Mouse (Mus musculus) liver, embryonic 14.5 days (tissue): Measurements from ENCODE around the gene Rabep2. TPM values are rescaled to one million over a fixed set of nuclear protein-coding genes. Genes with fewer than 3 reads are reported as not detected.
A peak's percentile ranks its signal among the peaks of the same experiment; 100 is the strongest.

Source experiments
- ATAC-seq: fragments of 200-750 bp; cut with Nextera tagmentation; 2 replicates; pipeline ENCODE4 v1.8.0; 2017; ENCODE audit warnings: moderate number of reproducible peaks, mild to moderate bottlenecking, moderate library complexity; ENCODE audit not compliant: insufficient read depth
- DNase-seq, 3 experiments: peaks; one replicate each; pipeline ENCODE4 v3.0.0-alpha.2; 2012 to 2013; ENCODE audit warnings: low read depth in 3 of 3, low spot score in 3 of 3
- H3K27ac ChIP-seq: fragments of 300-500 bp; sonication (generic); 2 replicates; pipeline ENCODE4 v1.5.1; 2014; ENCODE audit warnings: moderate library complexity, mild to moderate bottlenecking, control low read depth, inconsistent platforms
- H3K27me3 ChIP-seq: fragments of 300-500 bp; sonication (generic); 2 replicates; pipeline ENCODE4 v1.6.1; 2014; ENCODE audit warnings: mild to moderate bottlenecking, low read length, moderate library complexity; ENCODE audit not compliant: control insufficient read depth, insufficient read depth
- H3K36me3 ChIP-seq: fragments of 300-500 bp; sonication (generic); replicated peaks from 2 replicates; pipeline ENCODE4 v1.6.1; 2014; ENCODE audit warnings: low read depth; ENCODE audit not compliant: control insufficient read depth, insufficient read depth
- H3K4me1 ChIP-seq, 2 experiments: fragments of 200-500 bp in 1 of 2; fragments of 300-500 bp in 1 of 2; sonication (generic) in 1 of 2; replicated peaks; 2 replicates each; pipeline ENCODE4 v1.6.1; 2012 to 2014; ENCODE audit warnings: antibody characterized with exemption in 1 of 2, inconsistent platforms in 1 of 2, low read length in 1 of 2; ENCODE audit not compliant: control insufficient read depth in 2 of 2, insufficient read depth in 2 of 2
- H3K4me2 ChIP-seq: fragments of 300-500 bp; sonication (generic); 2 replicates; pipeline ENCODE4 v1.6.1; 2014; ENCODE audit warnings: low read depth, mild to moderate bottlenecking, control low read depth, moderate library complexity
- H3K4me3 ChIP-seq, 2 experiments: fragments of 200-500 bp in 1 of 2; fragments of 300-500 bp in 1 of 2; sonication (generic) in 1 of 2; 2 replicates each; pipeline ENCODE4 v1.5.1; 2012 to 2014; ENCODE audit warnings: low read depth in 2 of 2, low read length in 2 of 2, mild to moderate bottlenecking in 2 of 2, control low read depth in 1 of 2, inconsistent platforms in 1 of 2, moderate library complexity in 1 of 2; ENCODE audit not compliant: insufficient read depth in 1 of 2
- H3K9ac ChIP-seq: fragments of 300-500 bp; sonication (generic); replicated peaks from 2 replicates; pipeline ENCODE4 v1.6.1; 2014; ENCODE audit warnings: mild to moderate bottlenecking, control low read depth, moderate library complexity
- H3K9me3 ChIP-seq: fragments of 300-500 bp; sonication (generic); 2 replicates; pipeline ENCODE4 v1.6.1; 2016; ENCODE audit warnings: low read length, mixed read lengths; ENCODE audit not compliant: control insufficient read depth
- CTCF ChIP-seq: IDR thresholded peaks from 2 replicates; pipeline ENCODE4 v1.5.1; 2016; ENCODE audit warnings: antibody characterized with exemption, low read depth, control low read depth
- EP300 ChIP-seq: IDR thresholded peaks from 2 replicates; pipeline ENCODE4 v1.6.1; 2016; ENCODE audit warnings: antibody characterized with exemption, low read depth
- WGBS: fragments of 180-500 bp; shearing (Covaris S2); extraction: QIAGEN DNeasy Blood & Tissue Kit; methylation state at CpG from one replicate; pipeline ENCODE4 v1.1.7; 2014; ENCODE audit not compliant: insufficient replicate concordance; 5-methylcytosine and 5-hydroxymethylcytosine counted together
- polyA plus RNA-seq, 2 experiments: library from polyadenylated mRNA; depleted of rRNA in 1 of 2; stranded (reverse) in 1 of 2; unstranded in 1 of 2; fragments of >200 nt; fragmentation: Nextera tagmentation in 1 of 2; extraction: Ambion mirVana in 1 of 2; gene quantifications; 2 replicates each; pipeline versions ENCODE4 v1.2.1 to v1.2.3; 2012 to 2014

Rabep2 gene
- polyA plus RNA-seq, 2 experiments: 4.4 to 4.6 TPM

- Histone ChIP-seq H3K4me3 (peak overlapping the region; percentile 88 to 100; a peak in 3 of 4 replicates), H3K27me3 (no peaks in the 10 kb centered on the region), H3K27ac (no peak overlapping the region), H3K4me2 (peak overlapping the region; percentile 92), H3K9me3 (no peaks in the 10 kb centered on the region), H3K4me1 (peaks cover 4 to 15% of the 10 kb centered on the region in 2 experiments), H3K36me3 (no peaks in the 10 kb centered on the region; the same call in 1 of the 2 replicates), H3K9ac (no peak overlapping the region)
- DNase-seq (no peak), ATAC-seq (no peak)
- no peak for TF ChIP-seq CTCF
- no peak for TF ChIP-seq EP300
- 79% methylated on average over 9 of the region's 9 CpGs for WGBS
These were observed 45.0 kb downstream of the Rabep2 start for GRCm38 (mm10) chr7:126473470-126474086.

- ATAC-seq: peak; percentile 17; the same call in 1 of the 2 replicates
- 1% methylated on average over 27 of the region's 27 CpGs for WGBS
- no peak for DNase-seq
- Histone ChIP-seq H3K4me3 (peak overlapping the region; percentile 88 to 100), H3K27ac (peak overlapping the region; percentile 41), H3K4me1 (peaks cover 4 to 15% of the 10 kb centered on the region in 2 experiments), H3K9ac (peak overlapping the region; percentile 94), H3K27me3 (no peaks in the 10 kb centered on the region), H3K9me3 (no peaks in the 10 kb centered on the region), H3K4me2 (peak overlapping the region; percentile 92), H3K36me3 (no peaks in the 10 kb centered on the region; the same call in 1 of the 2 replicates)
- no peak for TF ChIP-seq EP300
- no peak for TF ChIP-seq CTCF
These were observed 46.0 kb downstream of the Rabep2 start for GRCm38 (mm10) chr7:126474486-126474955.

GRCm38 (mm10) chr7:126474993-126475581 lies 46.5 kb downstream of the Rabep2 start, which contains the start of gene Sh2b1:
Sh2b1 (minus strand) TSS chr7:126475424.
- H3K4me2 ChIP-seq: peak within 1 kb of the TSS; percentile 92
- 0 out of 2 replicates have a peak, but pooled peaks have one; percentile 6 for TF ChIP-seq EP300
- peak; percentile 60 for TF ChIP-seq CTCF
- no peaks in the 10 kb centered on the region for H3K27me3 ChIP-seq
- peak within 1 kb of the TSS; percentile 88 to 100 for H3K4me3 ChIP-seq
- H3K4me1 ChIP-seq: peaks cover 4 to 13% of the 10 kb centered on the region in 2 experiments
- under 1% methylated on average over 53 of the region's 53 CpGs for WGBS
- H3K27ac ChIP-seq: peak within 1 kb of the TSS; percentile 41
- H3K36me3 ChIP-seq: no peaks in the 10 kb centered on the region; the same call in 1 of the 2 replicates
- H3K9me3 ChIP-seq: no peaks in the 10 kb centered on the region
- H3K9ac ChIP-seq: peak within 1 kb of the TSS; percentile 94
- ATAC-seq (peak; percentile 90), DNase-seq (peak; percentile 75 to 82 (median 75))

GRCm38 (mm10) chr7:126481699-126482098 lies 53.1 kb downstream of the Rabep2 start:
- Histone ChIP-seq H3K9me3 (no peaks in the 10 kb centered on the region), H3K4me2 (peak overlapping the region; percentile 72), H3K4me3 (no peak overlapping the region), H3K27ac (no peak overlapping the region), H3K27me3 (no peaks in the 10 kb centered on the region), H3K36me3 (no peaks in the 10 kb centered on the region), H3K9ac (no peak overlapping the region), H3K4me1 (peaks cover 5 to 8% of the 10 kb centered on the region in 2 experiments; a peak in 3 of 4 replicates)
- DNase-seq (no peak), ATAC-seq (no peak)
- TF ChIP-seq EP300: no peak
- TF ChIP-seq CTCF: peak; percentile 74
- WGBS: 17% methylated on average over 5 of the region's 5 CpGs

- H3K4me1 ChIP-seq: peaks cover 5 to 8% of the 10 kb centered on the region in 2 experiments; a peak in 3 of 4 replicates
- no peak overlapping the region for H3K9ac ChIP-seq
- DNase-seq (peak; percentile 67 to 70 (median 68)), ATAC-seq (peak; percentile 76)
- under 1% methylated on average over 23 of the region's 23 CpGs for WGBS
- H3K9me3 ChIP-seq: no peaks in the 10 kb centered on the region
- H3K27me3 ChIP-seq: no peaks in the 10 kb centered on the region
- TF ChIP-seq CTCF (peak; percentile 33; the same call in 1 of the 2 replicates), EP300 (no peak)
- no peaks in the 10 kb centered on the region for H3K36me3 ChIP-seq
- no peak overlapping the region; the same call in 1 of the 2 replicates for H3K27ac ChIP-seq
- H3K4me2 ChIP-seq: peak overlapping the region; percentile 72
- H3K4me3 ChIP-seq: peak overlapping the region; percentile 15 to 30
These were observed 53.9 kb downstream of the Rabep2 start for GRCm38 (mm10) chr7:126482392-126482871.
